Mouse (Mus musculus): ENCODE results near the gene Mcee. TPM values are rescaled to one million over a fixed set of nuclear protein-coding genes. Genes with fewer than 3 reads are reported as not detected.

Gene Mcee
- polyA plus RNA-seq, 1 experiment from 2014 or later = 114 TPM

GRCm38 (mm10) chr7:64402452-64402851 lies 10.0 kb downstream of the Mcee start:
- Histone ChIP-seq H3K4me1 (ENCODE audit: control insufficient read depth, insufficient read depth, low read length) (no peaks in the 10 kb centered on the region), H3K27ac (ENCODE audit: low read length) (no peak overlapping the region), H3K27me3 (replicated peaks; ENCODE audit: control insufficient read depth, insufficient read depth, low read length) (no peaks in the 10 kb centered on the region), H3K4me3 (ENCODE audit: low read length) (no peak overlapping the region), H3K9ac (ENCODE audit: low read depth, low read length) (no peak overlapping the region), H3K36me3 (ENCODE audit: control insufficient read depth, insufficient read depth, low read length) (0 out of 2 replicates have a peak, but pooled peaks cover 7% of the 10 kb centered on the region), H3K4me2 (ENCODE audit: low read depth, low read length) (no peak overlapping the region), H3K9me3 (ENCODE audit: control insufficient read depth, low read length) (no peaks in the 10 kb centered on the region)
- WGBS = 88% methylated on average over 4 of the region's 4 CpGs
- no peak for ATAC-seq

GRCm38 (mm10) chr7:64403989-64404388 lies 11.6 kb downstream of the Mcee start:
- ATAC-seq = no peak
- 91% methylated on average over 8 of the region's 8 CpGs for WGBS
- H3K4me2 ChIP-seq (ENCODE audit: low read depth, low read length) = no peak overlapping the region

GRCm38 (mm10) chr7:64424861-64425260 lies 32.5 kb downstream of the Mcee start:
- Histone ChIP-seq H3K9me3 (ENCODE audit: control insufficient read depth, low read length) (no peaks in the 10 kb centered on the region), H3K27me3 (replicated peaks; ENCODE audit: control insufficient read depth, insufficient read depth, low read length) (no peaks in the 10 kb centered on the region), H3K4me2 (ENCODE audit: low read depth, low read length) (no peak overlapping the region), H3K4me1 (ENCODE audit: control insufficient read depth, insufficient read depth, low read length) (no peaks in the 10 kb centered on the region), H3K27ac (ENCODE audit: low read length) (no peak overlapping the region), H3K9ac (ENCODE audit: low read depth, low read length) (no peak overlapping the region), H3K4me3 (ENCODE audit: low read length) (no peak overlapping the region), H3K36me3 (ENCODE audit: control insufficient read depth, insufficient read depth, low read length) (no peaks in the 10 kb centered on the region)
- ATAC-seq = no peak
- 56% methylated on average over 5 of the region's 5 CpGs for WGBS

More at GRCm38 (mm10) chr7:64403989-64404388, 11.6 kb downstream of the Mcee start:
- H3K4me1 ChIP-seq (ENCODE audit: control insufficient read depth, insufficient read depth, low read length) = no peaks in the 10 kb centered on the region
- H3K9ac ChIP-seq (ENCODE audit: low read depth, low read length) = no peak overlapping the region
- H3K36me3 ChIP-seq (ENCODE audit: control insufficient read depth, insufficient read depth, low read length) = 0 out of 2 replicates have a peak, but pooled peaks cover 7% of the 10 kb centered on the region
- H3K9me3 ChIP-seq (ENCODE audit: control insufficient read depth, low read length) = no peaks in the 10 kb centered on the region
- H3K27me3 ChIP-seq (replicated peaks; ENCODE audit: control insufficient read depth, insufficient read depth, low read length) = no peaks in the 10 kb centered on the region
- H3K27ac ChIP-seq (ENCODE audit: low read length) = no peak overlapping the region
- no peak overlapping the region for H3K4me3 ChIP-seq (ENCODE audit: low read length)

- Histone ChIP-seq H3K27me3 (replicated peaks; ENCODE audit: control insufficient read depth, insufficient read depth, low read length) (no peaks in the 10 kb centered on the region), H3K36me3 (ENCODE audit: control insufficient read depth, insufficient read depth, low read length) (no peaks in the 10 kb centered on the region), H3K9me3 (ENCODE audit: control insufficient read depth, low read length) (no peaks in the 10 kb centered on the region), H3K9ac (ENCODE audit: low read depth, low read length) (no peak overlapping the region), H3K4me2 (ENCODE audit: low read depth, low read length) (no peak overlapping the region), H3K4me3 (ENCODE audit: low read length) (no peak overlapping the region), H3K4me1 (ENCODE audit: control insufficient read depth, insufficient read depth, low read length) (no peaks in the 10 kb centered on the region), H3K27ac (ENCODE audit: low read length) (no peak overlapping the region)
- 70% methylated on average over 5 of the region's 5 CpGs for WGBS
- ATAC-seq = no peak
Measured at GRCm38 (mm10) chr7:64439595-64440518, 47.5 kb downstream of the Mcee start.

- Histone ChIP-seq H3K9ac (ENCODE audit: low read depth, low read length) (no peak overlapping the region), H3K27me3 (replicated peaks; ENCODE audit: control insufficient read depth, insufficient read depth, low read length) (no peaks in the 10 kb centered on the region), H3K9me3 (ENCODE audit: control insufficient read depth, low read length) (no peaks in the 10 kb centered on the region), H3K36me3 (ENCODE audit: control insufficient read depth, insufficient read depth, low read length) (no peaks in the 10 kb centered on the region), H3K4me3 (ENCODE audit: low read length) (no peak overlapping the region), H3K4me2 (ENCODE audit: low read depth, low read length) (no peak overlapping the region), H3K27ac (ENCODE audit: low read length) (no peak overlapping the region), H3K4me1 (ENCODE audit: control insufficient read depth, insufficient read depth, low read length) (no peaks in the 10 kb centered on the region)
- no peak for ATAC-seq
- WGBS = 79% methylated on average over 8 of the region's 8 CpGs
Measured at GRCm38 (mm10) chr7:64440519-64440918, 48.1 kb downstream of the Mcee start.

GRCm38 (mm10) chr7:64450631-64451030 lies 58.2 kb downstream of the Mcee start:
- no peaks in the 10 kb centered on the region for H3K27me3 ChIP-seq (replicated peaks; ENCODE audit: control insufficient read depth, insufficient read depth, low read length)
- no peak for ATAC-seq
- H3K27ac ChIP-seq (ENCODE audit: low read length) = no peak overlapping the region
- no peaks in the 10 kb centered on the region for H3K9me3 ChIP-seq (ENCODE audit: control insufficient read depth, low read length)
- H3K4me3 ChIP-seq (ENCODE audit: low read length) = no peak overlapping the region
- H3K4me2 ChIP-seq (ENCODE audit: low read depth, low read length) = no peak overlapping the region
- H3K9ac ChIP-seq (ENCODE audit: low read depth, low read length) = no peak overlapping the region
- H3K4me1 ChIP-seq (ENCODE audit: control insufficient read depth, insufficient read depth, low read length) = no peaks in the 10 kb centered on the region
- H3K36me3 ChIP-seq (ENCODE audit: control insufficient read depth, insufficient read depth, low read length) = no peaks in the 10 kb centered on the region
- WGBS = 79% methylated on average over 13 of the region's 13 CpGs

- no peaks in the 10 kb centered on the region for H3K9me3 ChIP-seq (ENCODE audit: control insufficient read depth, low read length)
- H3K4me3 ChIP-seq (ENCODE audit: low read length) = no peak overlapping the region
- no peaks in the 10 kb centered on the region for H3K36me3 ChIP-seq (ENCODE audit: control insufficient read depth, insufficient read depth, low read length)
- no peaks in the 10 kb centered on the region for H3K27me3 ChIP-seq (replicated peaks; ENCODE audit: control insufficient read depth, insufficient read depth, low read length)
- no peak overlapping the region for H3K9ac ChIP-seq (ENCODE audit: low read depth, low read length)
- H3K27ac ChIP-seq (ENCODE audit: low read length) = no peak overlapping the region
- H3K4me2 ChIP-seq (ENCODE audit: low read depth, low read length) = no peak overlapping the region
- no peak for ATAC-seq
- WGBS = 50% methylated on average over 4 of the region's 4 CpGs
- H3K4me1 ChIP-seq (ENCODE audit: control insufficient read depth, insufficient read depth, low read length) = no peaks in the 10 kb centered on the region
Measured at GRCm38 (mm10) chr7:64451441-64451840, 59.0 kb downstream of the Mcee start.

GRCm38 (mm10) chr7:64451861-64452382 lies 59.5 kb downstream of the Mcee start:
- 66% methylated on average over 5 of the region's 5 CpGs for WGBS
- Histone ChIP-seq H3K4me3 (ENCODE audit: low read length) (no peak overlapping the region), H3K4me1 (ENCODE audit: control insufficient read depth, insufficient read depth, low read length) (no peaks in the 10 kb centered on the region), H3K9me3 (ENCODE audit: control insufficient read depth, low read length) (no peaks in the 10 kb centered on the region), H3K4me2 (ENCODE audit: low read depth, low read length) (no peak overlapping the region), H3K27me3 (replicated peaks; ENCODE audit: control insufficient read depth, insufficient read depth, low read length) (no peaks in the 10 kb centered on the region), H3K36me3 (ENCODE audit: control insufficient read depth, insufficient read depth, low read length) (no peaks in the 10 kb centered on the region), H3K27ac (ENCODE audit: low read length) (no peak overlapping the region), H3K9ac (ENCODE audit: low read depth, low read length) (no peak overlapping the region)
- ATAC-seq = no peak

- no peak overlapping the region for H3K4me2 ChIP-seq (ENCODE audit: low read depth, low read length)
- no peaks in the 10 kb centered on the region for H3K9me3 ChIP-seq (ENCODE audit: control insufficient read depth, low read length)
- no peak overlapping the region for H3K27ac ChIP-seq (ENCODE audit: low read length)
- no peaks in the 10 kb centered on the region for H3K4me1 ChIP-seq (ENCODE audit: control insufficient read depth, insufficient read depth, low read length)
- no peak for ATAC-seq
- no peaks in the 10 kb centered on the region for H3K27me3 ChIP-seq (replicated peaks; ENCODE audit: control insufficient read depth, insufficient read depth, low read length)
- H3K9ac ChIP-seq (ENCODE audit: low read depth, low read length) = no peak overlapping the region
- H3K36me3 ChIP-seq (ENCODE audit: control insufficient read depth, insufficient read depth, low read length) = no peaks in the 10 kb centered on the region
- 77% methylated on average over 4 of the region's 4 CpGs for WGBS
- H3K4me3 ChIP-seq (ENCODE audit: low read length) = no peak overlapping the region
Measured at GRCm38 (mm10) chr7:64452471-64453222, 60.2 kb downstream of the Mcee start.
